Mouse (Mus musculus): ENCODE data around the gene Cdhr3.

DNA sequence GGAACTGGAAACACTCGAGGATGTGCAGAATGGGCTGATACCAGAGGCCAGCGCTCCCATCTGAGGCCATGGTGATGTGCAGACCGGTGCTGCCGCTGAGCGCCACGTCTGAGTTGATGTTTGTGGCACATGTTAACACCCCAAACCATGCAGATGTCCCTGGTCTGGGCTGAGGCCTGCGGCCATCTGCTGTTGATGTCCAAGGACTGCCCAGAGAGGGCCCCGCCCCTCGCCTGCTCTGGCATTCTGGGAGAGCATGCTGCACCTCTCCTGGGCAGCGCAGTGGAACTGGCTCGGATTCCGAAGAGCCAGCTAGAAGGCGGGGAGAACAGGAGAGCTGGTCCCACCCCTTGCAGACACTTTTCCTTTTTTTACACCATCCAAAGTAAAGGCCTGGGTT, 64.0 kb downstream of the Cdhr3 start:
- no peak for TF ChIP-seq POLR2A (IDR thresholded peaks at IDR 0.05; ENCODE audit: borderline replicate concordance, extremely low read depth, low read depth, low read length)
- no peak for TF ChIP-seq CTCF (IDR thresholded peaks at IDR 0.05; ENCODE audit: insufficient read depth, low read length)

Data from lung, adult 2 months (tissue).